Mouse (Mus musculus) urinary bladder, postnatal 14 days (tissue): ENCODE measurements around the gene Nudt19.
A peak's percentile ranks its signal among the peaks of the same experiment; 100 is the strongest.
"Not testable (repeated sequence)": the region's sequence is repeated elsewhere in the genome, so short reads cannot be mapped to it uniquely, and the experiment has no call there.

Experiments
- DNase-seq: peaks from one replicate; pipeline ENCODE4 v3.0.0; 2021; ENCODE audit warnings: low spot score

Nudt19 gene

GRCm38 (mm10) chr7:35556205-35556603 lies at the start of gene Nudt19:
Gene Nudt19, minus strand, starts transcription at chr7:35556304.
- DNase-seq = no peak

GRCm38 (mm10) chr7:35602766-35603165 lies 46.7 kb upstream of the Nudt19 start:
- DNase-seq = no peak

- no peak for DNase-seq
Measured at GRCm38 (mm10) chr7:35601106-35601505, 45.0 kb upstream of the Nudt19 start.

- no peak for DNase-seq
Measured at GRCm38 (mm10) chr7:35600031-35600430, 43.9 kb upstream of the Nudt19 start.

GRCm38 (mm10) chr7:35599492-35599891 lies 43.4 kb upstream of the Nudt19 start:
- no peak for DNase-seq

GRCm38 (mm10) chr7:35594311-35594710 lies 38.2 kb upstream of the Nudt19 start:
- DNase-seq = no peak

GRCm38 (mm10) chr7:35590731-35591191 lies 34.7 kb upstream of the Nudt19 start:
- DNase-seq = no peak

GRCm38 (mm10) chr7:35589485-35589884 lies 33.4 kb upstream of the Nudt19 start:
- no peak for DNase-seq

GRCm38 (mm10) chr7:35588680-35589428 lies 32.8 kb upstream of the Nudt19 start:
- DNase-seq = no peak

- DNase-seq = no peak
Measured at GRCm38 (mm10) chr7:35587728-35588127, 31.6 kb upstream of the Nudt19 start.

GRCm38 (mm10) chr7:35586906-35587445 lies 30.9 kb upstream of the Nudt19 start:
- DNase-seq = no peak

- DNase-seq = peak; percentile 94
Measured at GRCm38 (mm10) chr7:35586055-35586905, 30.2 kb upstream of the Nudt19 start, which contains the start of gene Ankrd27. Gene Ankrd27, plus strand, starts transcription at chr7:35586244.

- DNase-seq = peak; percentile 53
Measured at GRCm38 (mm10) chr7:35585191-35586054, 29.3 kb upstream of the Nudt19 start, which contains the start of gene Rgs9bp. Gene Rgs9bp, minus strand, starts transcription at chr7:35585582.

GRCm38 (mm10) chr7:35584786-35585190 lies 28.7 kb upstream of the Nudt19 start:
- no peak for DNase-seq

- no peak for DNase-seq
Measured at GRCm38 (mm10) chr7:35584068-35584785, 28.1 kb upstream of the Nudt19 start.

- DNase-seq = no peak
Measured at GRCm38 (mm10) chr7:35583476-35584025, 27.4 kb upstream of the Nudt19 start.

GRCm38 (mm10) chr7:35582719-35583118 lies 26.6 kb upstream of the Nudt19 start:
- no peak for DNase-seq

GRCm38 (mm10) chr7:35579849-35580248 lies 23.7 kb upstream of the Nudt19 start:
- peak; percentile 44 for DNase-seq

GRCm38 (mm10) chr7:35570883-35571282 lies 14.8 kb upstream of the Nudt19 start:
- DNase-seq = not testable (repeated sequence)

- DNase-seq = not testable (repeated sequence)
Measured at GRCm38 (mm10) chr7:35569724-35570123, 13.6 kb upstream of the Nudt19 start.

GRCm38 (mm10) chr7:35565965-35566364 lies 9.9 kb upstream of the Nudt19 start:
- not testable (repeated sequence) for DNase-seq
